Mouse (Mus musculus) kidney, postnatal 4 days (tissue): ENCODE measurements around the gene Gnaq.

Source experiments
- DNase-seq, 2 experiments: peaks; one replicate each; pipeline ENCODE4 v3.0.0; 2021; ENCODE audit warnings: mixed read lengths in 2 of 2

Gnaq gene

DNA sequence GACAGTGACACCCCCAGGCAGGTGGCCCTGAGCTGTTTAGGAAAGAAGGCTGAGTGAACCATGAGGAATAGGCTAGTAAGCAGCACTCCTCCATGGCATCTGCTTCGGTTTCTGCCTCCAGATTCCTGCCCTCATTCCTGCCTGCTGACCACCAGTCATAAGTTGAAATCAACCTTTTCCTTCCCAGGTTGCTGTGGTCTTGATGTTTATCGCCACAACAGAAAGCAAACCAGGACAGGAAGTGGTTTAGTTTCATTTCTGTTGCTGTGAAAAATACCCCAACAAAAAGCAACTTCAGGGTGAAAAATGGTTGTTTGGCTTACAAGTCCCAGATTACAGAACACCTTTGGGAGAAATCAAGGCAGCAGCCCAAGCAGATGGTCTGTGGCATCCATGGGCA lies 249.8 kb downstream of the Gnaq start:
- no peak for DNase-seq

- DNase-seq, result no peak
Observed at GRCm38 (mm10) chr19:16383127-16383526, 250.5 kb downstream of the Gnaq start.

GRCm38 (mm10) chr19:16384094-16384493 lies 251.5 kb downstream of the Gnaq start:
- DNase-seq, result no peak

- no peak for DNase-seq
Observed at GRCm38 (mm10) chr19:16384957-16385356, 252.3 kb downstream of the Gnaq start.

GRCm38 (mm10) chr19:16386514-16386913 lies 253.9 kb downstream of the Gnaq start:
- DNase-seq, result no peak

- no peak for DNase-seq
Observed at GRCm38 (mm10) chr19:16390192-16390795, 257.7 kb downstream of the Gnaq start.

- DNase-seq, result no peak
Observed at GRCm38 (mm10) chr19:16394381-16394780, 261.8 kb downstream of the Gnaq start.

DNA sequence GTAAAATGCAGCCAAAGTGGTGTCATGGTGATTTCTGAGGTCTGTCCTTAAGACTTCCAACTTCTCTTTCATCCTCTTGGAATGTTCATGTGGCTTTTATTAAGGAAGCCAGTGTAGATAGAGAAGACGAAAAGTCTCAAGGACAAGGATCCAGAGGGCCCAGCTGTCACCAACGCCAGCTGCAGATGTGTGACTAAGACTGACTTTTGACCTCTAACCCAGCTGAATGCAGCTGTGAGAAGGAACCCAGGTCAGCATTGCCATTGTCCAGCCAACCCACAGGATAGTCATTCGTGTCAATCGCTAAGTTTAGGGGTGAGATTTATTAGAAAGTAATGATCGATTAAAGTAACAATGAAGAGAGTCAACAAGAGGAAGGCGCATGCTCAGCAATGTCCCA lies 270.5 kb downstream of the Gnaq start:
- peak; percentile 31 to 47 for DNase-seq

GRCm38 (mm10) chr19:16407727-16408126 lies 275.1 kb downstream of the Gnaq start:
- no peak for DNase-seq

DNA sequence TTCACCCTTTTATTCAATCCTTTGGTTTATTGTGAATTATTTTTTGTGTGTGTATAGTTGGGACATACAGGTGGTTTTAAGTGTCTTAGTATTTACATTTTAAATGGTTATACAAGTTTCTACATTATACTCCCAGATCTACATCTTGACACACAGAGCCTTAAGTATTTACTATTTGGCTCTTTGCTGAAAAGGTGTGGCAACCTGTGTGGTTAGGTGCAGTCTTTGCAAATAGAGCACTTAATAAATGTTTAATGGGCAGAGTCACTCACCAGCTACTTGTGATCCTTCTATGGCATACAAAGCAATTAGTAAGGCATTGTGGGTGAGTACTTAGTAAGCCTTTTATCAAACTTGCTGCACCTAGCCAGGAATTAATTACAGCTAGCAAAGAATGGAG lies 278.7 kb downstream of the Gnaq start:
- DNase-seq, result no peak

GRCm38 (mm10) chr19:16418086-16418663 lies 285.5 kb downstream of the Gnaq start:
- no peak for DNase-seq

DNA sequence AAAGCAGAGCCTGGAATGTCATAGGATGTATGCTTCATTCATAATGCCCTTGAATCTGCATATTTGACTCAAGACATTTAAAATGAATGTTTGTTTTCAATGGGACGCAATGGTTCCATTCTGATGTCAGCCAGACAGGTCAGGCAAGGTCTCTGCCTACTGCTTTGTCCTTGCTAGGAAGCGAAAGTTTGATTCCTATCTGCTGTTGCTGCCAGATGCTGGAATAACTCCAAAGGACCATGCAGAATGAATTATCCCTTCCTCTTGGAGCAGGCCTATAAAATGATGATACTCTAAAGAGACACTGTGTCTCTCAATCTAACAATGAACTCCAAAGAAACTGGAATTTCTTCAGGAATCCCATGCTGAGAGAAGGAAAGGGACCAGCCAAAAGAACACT lies 293.0 kb downstream of the Gnaq start:
- DNase-seq, result no peak

DNA sequence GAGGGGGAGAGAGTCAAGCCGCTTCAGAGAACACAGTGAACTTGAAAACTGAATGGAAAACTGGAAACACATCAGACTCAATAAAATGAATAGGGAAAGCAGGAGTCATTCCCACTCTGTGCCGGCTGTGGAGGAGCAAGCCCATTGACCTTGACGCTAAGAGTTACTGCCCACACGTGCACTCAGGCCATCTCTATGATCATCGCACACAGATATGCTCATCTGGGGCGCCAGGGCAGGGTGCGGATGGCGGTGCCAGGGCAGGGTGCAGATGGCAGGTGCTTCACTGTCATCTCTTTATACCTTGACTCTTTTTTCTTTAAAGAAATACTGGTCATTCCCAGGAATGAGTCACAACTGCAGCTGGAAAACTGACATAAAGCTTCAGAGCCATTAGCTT lies 298.7 kb downstream of the Gnaq start:
- DNase-seq, result no peak

DNA sequence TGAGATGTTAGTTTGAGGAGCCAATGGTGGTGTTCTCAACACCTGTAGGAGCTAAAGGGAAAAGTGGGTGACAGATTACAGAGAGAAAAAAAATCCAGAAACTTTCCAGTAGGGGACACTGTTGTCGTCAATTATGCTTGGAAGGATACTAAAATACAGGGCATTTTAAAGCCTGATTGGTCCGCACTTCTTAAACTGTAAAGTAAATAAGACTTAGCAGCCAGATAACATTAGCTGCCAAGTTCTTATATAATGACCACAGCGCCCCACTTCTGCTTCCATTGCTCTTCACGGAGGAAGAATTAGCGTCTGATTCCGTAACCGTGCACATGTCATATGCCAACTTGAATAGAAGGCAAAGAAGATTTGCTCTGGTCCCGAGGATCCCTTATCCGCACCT lies 302.2 kb downstream of the Gnaq start:
- DNase-seq, result no peak

DNA sequence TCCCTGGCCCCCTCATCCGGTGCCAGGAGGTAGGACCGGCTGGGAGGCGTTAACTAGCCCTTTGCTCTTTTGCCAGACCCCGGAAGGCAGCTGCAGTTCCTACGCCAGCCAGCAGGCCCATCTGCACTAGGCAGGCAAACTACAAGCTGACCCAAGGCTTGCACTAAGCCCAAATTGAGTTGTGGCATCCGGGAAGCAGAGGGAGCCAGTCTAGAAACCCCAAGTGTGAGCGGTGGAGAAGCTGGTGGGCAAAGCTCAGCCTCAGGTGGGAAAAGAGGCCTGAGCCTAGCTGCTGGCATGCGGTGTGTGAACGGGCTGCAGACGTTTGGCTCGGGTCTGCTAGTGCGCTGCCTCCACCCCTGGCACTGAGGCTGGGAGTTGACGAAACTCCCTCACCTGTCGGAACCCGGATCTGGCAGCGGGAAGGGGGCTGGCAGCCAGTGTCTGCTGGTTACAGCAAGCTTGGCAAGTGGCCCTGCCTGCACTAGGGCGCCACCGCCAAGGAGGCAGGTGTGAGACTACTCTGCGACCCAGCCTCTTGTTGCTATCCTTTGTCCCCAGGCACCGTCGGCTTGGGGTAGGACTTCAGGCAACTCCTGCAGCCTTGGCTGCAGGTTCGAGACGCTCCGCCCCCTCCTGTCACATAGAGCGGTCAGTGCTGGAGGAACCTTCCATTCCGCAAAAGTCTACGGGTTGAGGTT lies 303.1 kb downstream of the Gnaq start, which contains the start of gene Gna14:
TSS of gene Gna14 (plus strand) at position 232 of the 701 bp plus-strand sequence.
- peak; percentile 88 to 92 for DNase-seq

DNA sequence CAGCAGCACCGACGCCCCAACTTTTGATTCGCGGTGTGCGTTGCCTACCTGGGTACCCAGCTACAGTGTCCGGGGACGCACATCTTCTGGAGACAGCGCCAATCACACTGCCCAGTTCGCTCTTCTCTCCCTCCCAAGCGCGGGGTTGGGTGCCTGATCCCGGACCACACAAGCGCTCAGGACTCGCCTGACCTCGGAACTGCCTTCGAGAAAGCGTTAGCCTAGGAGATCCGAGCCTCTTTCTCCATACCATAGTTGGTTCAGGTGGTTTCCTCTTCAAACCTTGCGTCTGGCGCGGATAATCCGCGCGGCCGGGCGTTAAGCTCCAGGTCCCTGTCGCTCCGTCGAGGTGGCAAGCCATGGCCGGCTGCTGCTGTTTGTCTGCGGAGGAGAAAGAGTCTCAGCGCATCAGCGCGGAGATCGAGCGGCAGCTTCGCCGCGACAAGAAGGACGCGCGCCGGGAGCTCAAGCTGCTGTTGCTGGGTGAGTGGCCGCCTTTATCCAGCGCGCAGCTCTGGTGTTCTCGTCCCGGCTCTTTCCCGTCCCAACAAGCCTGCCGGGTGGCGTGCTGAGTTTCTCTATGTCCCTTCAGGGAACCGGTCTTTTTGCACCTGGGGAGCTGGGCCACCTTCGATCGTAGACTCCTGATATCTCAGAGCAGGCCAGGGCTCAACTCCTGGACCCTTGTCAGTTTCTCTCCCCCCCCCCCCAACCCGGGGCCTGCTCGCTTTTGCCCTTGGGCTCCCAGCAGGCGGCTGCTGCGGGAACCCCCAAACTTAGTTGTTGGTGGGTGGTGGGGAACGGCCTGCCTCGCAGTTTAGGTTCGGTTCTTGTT lies 303.9 kb downstream of the Gnaq start:
- DNase-seq, result peak; percentile 57 to 67
